Mouse (Mus musculus): Measurements from ENCODE around the gene Trip6. TPM values are rescaled to one million over a fixed set of nuclear protein-coding genes. Genes with fewer than 3 reads are reported as not detected.

The Trip6 gene
- polyA plus RNA-seq, 1 experiment from 2014 or later = 9.2 TPM

DNA sequence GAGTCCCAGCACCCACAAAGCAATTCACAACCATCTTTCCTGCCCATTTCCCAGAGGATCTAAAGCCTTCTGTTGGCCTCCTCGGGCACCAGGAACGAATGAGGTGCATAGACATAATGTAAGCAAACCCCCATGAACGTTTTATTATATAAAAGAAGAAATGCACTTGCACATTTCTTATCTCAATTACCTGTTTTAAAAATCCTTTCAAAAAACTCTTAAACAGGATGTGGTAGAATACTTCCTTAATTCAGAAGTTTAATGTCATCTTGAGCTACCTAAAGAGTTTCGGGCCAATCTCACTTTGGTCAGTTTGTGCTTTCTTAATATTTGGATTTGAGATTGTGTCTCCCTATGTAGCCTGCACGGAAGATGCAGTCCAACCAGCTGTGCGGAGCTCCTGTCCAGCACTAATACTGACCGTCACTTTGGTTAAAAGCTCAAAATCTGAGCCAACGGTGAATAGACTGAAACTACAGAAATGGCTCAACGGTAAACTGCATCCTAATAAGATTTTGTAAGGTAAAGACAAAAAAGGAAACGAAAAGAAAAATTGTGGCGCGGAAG, 7.7 kb downstream of the Trip6 start:
- ATAC-seq = no peak
- peak overlapping the region; percentile 85 for H3K4me3 ChIP-seq (ENCODE audit: low read depth, low read length)
- peaks cover 24% of the 10 kb centered on the region for H3K4me1 ChIP-seq (ENCODE audit: insufficient read depth)
- WGBS (ENCODE audit: insufficient replicate concordance) = 8% methylated on average over 12 of the region's 12 CpGs
- peak overlapping the region; percentile 74 for H3K4me2 ChIP-seq (ENCODE audit: low read depth, low read length)
- peak overlapping the region; percentile 95 for H3K9ac ChIP-seq (replicated peaks)
- no peak for TF ChIP-seq EP300 (IDR thresholded peaks at IDR 0.05; ENCODE audit: low read depth)
- no peak for TF ChIP-seq CTCF (IDR thresholded peaks at IDR 0.05; ENCODE audit: low read depth)
- DNase-seq = no peak
- H3K9me3 ChIP-seq (ENCODE audit: low read length) = no peaks in the 10 kb centered on the region
- H3K27me3 ChIP-seq (ENCODE audit: insufficient read depth, low read length) = no peaks in the 10 kb centered on the region
- H3K36me3 ChIP-seq (replicated peaks; ENCODE audit: insufficient read depth, low read length) = peaks cover 53% of the 10 kb centered on the region
- peak overlapping the region; percentile 97 for H3K27ac ChIP-seq (ENCODE audit: low read depth)

DNA sequence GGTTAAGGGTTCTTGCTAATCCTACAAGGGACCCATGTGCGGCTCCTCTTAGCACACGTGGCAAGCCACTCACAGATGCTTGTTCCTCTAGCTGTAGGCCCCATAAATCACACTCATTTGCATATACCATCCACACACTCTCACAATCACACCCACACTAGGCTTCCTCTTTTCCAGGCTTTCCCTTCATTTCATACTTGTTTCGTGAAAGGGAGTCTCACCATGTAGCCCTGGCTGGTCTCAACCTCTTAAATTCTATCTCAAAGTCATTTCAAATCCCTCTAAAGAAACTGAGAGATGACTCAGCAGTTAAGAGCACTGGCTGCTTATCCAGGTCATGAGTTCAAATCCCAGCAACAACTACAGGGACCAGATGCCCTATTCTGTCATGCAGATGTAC, 8.4 kb downstream of the Trip6 start:
- peaks cover 59% of the 10 kb centered on the region for H3K36me3 ChIP-seq (replicated peaks; ENCODE audit: insufficient read depth, low read length)
- TF ChIP-seq CTCF (IDR thresholded peaks at IDR 0.05; ENCODE audit: low read depth) = no peak
- peak overlapping the region; percentile 95 for H3K9ac ChIP-seq (replicated peaks)
- no peak overlapping the region for H3K27ac ChIP-seq (ENCODE audit: low read depth)
- H3K9me3 ChIP-seq (ENCODE audit: low read length) = no peaks in the 10 kb centered on the region
- DNase-seq (peak; percentile 12), ATAC-seq (no peak)
- H3K27me3 ChIP-seq (ENCODE audit: insufficient read depth, low read length) = no peaks in the 10 kb centered on the region
- H3K4me3 ChIP-seq (ENCODE audit: low read depth, low read length) = peak overlapping the region; percentile 85
- 26% methylated on average over 3 of the region's 3 CpGs for WGBS (ENCODE audit: insufficient replicate concordance)
- peak overlapping the region; percentile 74 for H3K4me2 ChIP-seq (ENCODE audit: low read depth, low read length)
- H3K4me1 ChIP-seq (ENCODE audit: insufficient read depth) = peaks cover 24% of the 10 kb centered on the region

DNA sequence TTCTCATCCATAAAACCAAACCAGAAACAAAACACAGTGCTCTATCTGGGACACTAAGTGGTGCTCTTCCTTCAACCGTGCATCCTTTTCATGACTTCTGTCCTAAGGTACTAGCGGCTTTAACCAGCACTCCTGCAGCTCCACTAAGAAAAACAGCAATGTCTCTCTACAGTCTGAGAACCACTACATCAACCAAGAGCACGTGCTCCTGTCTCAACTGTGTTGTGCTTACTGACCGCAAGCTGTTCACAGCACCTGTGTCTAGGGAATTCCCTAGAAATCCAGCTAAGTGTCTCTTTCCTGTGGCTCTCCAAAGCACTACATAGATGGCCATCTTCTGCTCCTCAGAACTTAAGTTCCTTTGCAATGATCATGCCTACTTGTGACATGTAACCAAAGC, 9.4 kb downstream of the Trip6 start:
- Histone ChIP-seq H3K4me2 (ENCODE audit: low read depth, low read length) (peak overlapping the region; percentile 74), H3K9me3 (ENCODE audit: low read length) (no peaks in the 10 kb centered on the region), H3K27me3 (ENCODE audit: insufficient read depth, low read length) (no peaks in the 10 kb centered on the region), H3K27ac (ENCODE audit: low read depth) (no peak overlapping the region), H3K4me3 (ENCODE audit: low read depth, low read length) (no peak overlapping the region; the same call in 1 of the 2 replicates), H3K36me3 (replicated peaks; ENCODE audit: insufficient read depth, low read length) (peaks cover 63% of the 10 kb centered on the region), H3K4me1 (ENCODE audit: insufficient read depth) (peaks cover 24% of the 10 kb centered on the region), H3K9ac (replicated peaks) (peak overlapping the region; percentile 95)
- 74% methylated on average over 4 of the region's 4 CpGs for WGBS (ENCODE audit: insufficient replicate concordance)
- no peak for DNase-seq
- no peak for TF ChIP-seq CTCF (IDR thresholded peaks at IDR 0.05; ENCODE audit: low read depth)
- no peak for TF ChIP-seq EP300 (IDR thresholded peaks at IDR 0.05; ENCODE audit: low read depth)
- no peak for ATAC-seq

DNA sequence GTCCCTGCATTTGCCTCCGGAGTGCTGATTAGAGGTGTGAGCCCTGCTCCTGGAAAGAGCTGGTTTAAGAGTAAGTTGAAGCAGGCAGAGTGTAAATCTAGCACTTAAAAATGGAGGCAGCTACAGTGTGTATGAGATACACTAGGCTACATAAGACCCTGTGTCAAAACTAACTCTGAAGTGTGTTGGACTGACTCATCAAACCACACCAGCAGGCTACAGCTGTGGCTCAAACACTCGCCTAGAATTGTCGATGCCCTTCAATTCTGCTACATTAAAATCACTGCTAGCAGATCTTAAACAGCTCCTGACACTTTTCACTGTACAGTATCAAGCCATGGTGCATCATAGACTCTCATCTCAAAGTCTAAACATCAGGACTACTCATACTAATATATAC, 10.0 kb downstream of the Trip6 start:
- no peaks in the 10 kb centered on the region for H3K9me3 ChIP-seq (ENCODE audit: low read length)
- peak overlapping the region; percentile 74; the same call in 1 of the 2 replicates for H3K4me2 ChIP-seq (ENCODE audit: low read depth, low read length)
- WGBS (ENCODE audit: insufficient replicate concordance) = 69% methylated on average over 3 of the region's 3 CpGs
- H3K27me3 ChIP-seq (ENCODE audit: insufficient read depth, low read length) = no peaks in the 10 kb centered on the region
- H3K4me3 ChIP-seq (ENCODE audit: low read depth, low read length) = no peak overlapping the region
- ATAC-seq (no peak), DNase-seq (no peak)
- H3K4me1 ChIP-seq (ENCODE audit: insufficient read depth) = peaks cover 24% of the 10 kb centered on the region
- H3K9ac ChIP-seq (replicated peaks) = no peak overlapping the region
- no peak overlapping the region for H3K27ac ChIP-seq (ENCODE audit: low read depth)
- no peak for TF ChIP-seq CTCF (IDR thresholded peaks at IDR 0.05; ENCODE audit: low read depth)
- TF ChIP-seq EP300 (IDR thresholded peaks at IDR 0.05; ENCODE audit: low read depth) = no peak
- peaks cover 63% of the 10 kb centered on the region for H3K36me3 ChIP-seq (replicated peaks; ENCODE audit: insufficient read depth, low read length)

DNA sequence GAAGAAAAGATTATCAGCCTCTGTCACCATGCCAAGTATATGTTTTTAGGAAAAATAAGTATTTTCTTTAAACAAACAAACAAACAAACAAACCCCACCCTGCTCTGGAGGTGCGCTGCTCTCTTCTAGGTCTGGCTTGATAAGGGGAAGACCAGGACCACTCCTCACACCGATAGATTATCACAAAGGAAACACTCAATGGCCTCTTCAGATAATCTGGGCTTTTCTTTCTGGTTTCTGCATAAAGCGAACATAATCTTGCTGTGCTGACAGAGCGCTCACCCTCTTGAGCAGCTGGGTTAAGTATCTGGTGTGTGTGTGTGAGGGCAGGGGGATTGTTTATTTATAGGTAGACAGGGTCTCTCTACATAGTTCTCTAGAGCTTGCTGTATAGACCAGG, 10.6 kb downstream of the Trip6 start:
- no peak overlapping the region for H3K9ac ChIP-seq (replicated peaks)
- H3K36me3 ChIP-seq (replicated peaks; ENCODE audit: insufficient read depth, low read length) = peaks cover 65% of the 10 kb centered on the region
- peaks cover 24% of the 10 kb centered on the region for H3K4me1 ChIP-seq (ENCODE audit: insufficient read depth)
- H3K27ac ChIP-seq (ENCODE audit: low read depth) = no peak overlapping the region
- no peaks in the 10 kb centered on the region for H3K27me3 ChIP-seq (ENCODE audit: insufficient read depth, low read length)
- H3K4me2 ChIP-seq (ENCODE audit: low read depth, low read length) = no peak overlapping the region
- H3K9me3 ChIP-seq (ENCODE audit: low read length) = no peaks in the 10 kb centered on the region
- ATAC-seq (no peak), DNase-seq (no peak)
- H3K4me3 ChIP-seq (ENCODE audit: low read depth, low read length) = no peak overlapping the region
- 46% methylated on average over 4 of the region's 4 CpGs for WGBS (ENCODE audit: insufficient replicate concordance)
- no peak for TF ChIP-seq CTCF (IDR thresholded peaks at IDR 0.05; ENCODE audit: low read depth)

DNA sequence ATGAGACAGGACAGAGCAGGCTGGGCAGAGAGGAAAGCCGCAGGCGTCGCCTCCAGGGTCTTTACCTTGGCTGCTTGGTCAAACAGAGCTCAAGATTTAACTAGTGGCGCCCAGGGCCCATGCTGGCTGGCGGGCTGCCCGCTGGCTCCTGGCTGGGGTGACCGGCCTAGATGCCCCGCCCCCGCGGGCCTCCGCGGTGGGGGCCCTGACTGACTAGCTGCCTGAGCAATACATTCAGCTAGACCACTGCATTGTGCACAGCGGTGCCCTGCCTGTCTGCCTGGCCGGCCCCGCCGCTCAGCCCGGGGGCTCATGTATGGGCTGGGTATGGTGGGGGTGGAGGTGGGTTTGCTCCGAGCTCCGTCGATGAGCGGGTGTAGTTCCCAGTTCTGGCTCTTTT, 13.0 kb downstream of the Trip6 start:
- no peak overlapping the region for H3K4me2 ChIP-seq (ENCODE audit: low read depth, low read length)
- ATAC-seq (peak; percentile 29; the same call in 1 of the 2 replicates), DNase-seq (peak; percentile 51)
- no peaks in the 10 kb centered on the region for H3K9me3 ChIP-seq (ENCODE audit: low read length)
- no peaks in the 10 kb centered on the region for H3K27me3 ChIP-seq (ENCODE audit: insufficient read depth, low read length)
- H3K9ac ChIP-seq (replicated peaks) = no peak overlapping the region
- H3K36me3 ChIP-seq (replicated peaks; ENCODE audit: insufficient read depth, low read length) = peaks cover 89% of the 10 kb centered on the region
- no peak overlapping the region for H3K27ac ChIP-seq (ENCODE audit: low read depth)
- TF ChIP-seq CTCF (IDR thresholded peaks at IDR 0.05; ENCODE audit: low read depth) (no peak), EP300 (IDR thresholded peaks at IDR 0.05; ENCODE audit: low read depth) (no peak)
- H3K4me1 ChIP-seq (ENCODE audit: insufficient read depth) = peaks cover 17% of the 10 kb centered on the region
- H3K4me3 ChIP-seq (ENCODE audit: low read depth, low read length) = no peak overlapping the region
- WGBS (ENCODE audit: insufficient replicate concordance) = 77% methylated on average over 16 of the region's 21 CpGs

DNA sequence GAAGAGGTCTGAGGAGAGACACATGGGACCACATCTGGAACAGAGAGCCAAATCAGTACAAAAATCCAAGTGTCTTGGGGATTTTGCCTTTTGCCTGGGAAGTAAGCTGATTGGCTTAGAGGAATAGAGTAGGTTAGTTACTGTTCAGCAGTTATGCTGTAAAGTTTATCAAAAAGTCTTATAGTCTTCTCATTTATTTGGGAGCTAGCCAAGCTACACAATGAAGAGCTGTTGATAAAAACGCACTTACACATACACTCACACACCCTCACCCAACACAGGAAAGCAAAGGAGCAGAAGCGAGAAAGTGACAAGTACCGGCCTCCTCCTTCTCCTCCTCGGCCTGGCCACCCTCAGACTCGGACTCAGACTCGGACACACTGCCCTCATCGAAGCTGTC, 15.0 kb downstream of the Trip6 start:
- Histone ChIP-seq H3K27ac (ENCODE audit: low read depth) (no peak overlapping the region), H3K9me3 (ENCODE audit: low read length) (no peaks in the 10 kb centered on the region), H3K9ac (replicated peaks) (no peak overlapping the region), H3K36me3 (replicated peaks; ENCODE audit: insufficient read depth, low read length) (peaks cover 90% of the 10 kb centered on the region), H3K4me3 (ENCODE audit: low read depth, low read length) (no peak overlapping the region), H3K4me1 (ENCODE audit: insufficient read depth) (peaks cover 7% of the 10 kb centered on the region), H3K27me3 (ENCODE audit: insufficient read depth, low read length) (no peaks in the 10 kb centered on the region), H3K4me2 (ENCODE audit: low read depth, low read length) (no peak overlapping the region)
- DNase-seq = no peak
- no peak for TF ChIP-seq CTCF (IDR thresholded peaks at IDR 0.05; ENCODE audit: low read depth)
- TF ChIP-seq EP300 (IDR thresholded peaks at IDR 0.05; ENCODE audit: low read depth) = no peak
- no peak for ATAC-seq
- 68% methylated on average over 7 of the region's 7 CpGs for WGBS (ENCODE audit: insufficient replicate concordance)
